Mouse (Mus musculus) CD4-positive helper T cell, adult 2 months (primary cell): ENCODE results near the gene Olfr71.
A peak's percentile ranks its signal among the peaks of the same experiment; 100 is the strongest.

Experiments used
- DNase-seq: peaks from one replicate; pipeline ENCODE4 v3.0.0-alpha.2; 2012; ENCODE audit warnings: low read depth, missing footprints, low spot score

The Olfr71 gene

GRCm38 (mm10) chr4:43656339-43657109 lies 53.5 kb downstream of the Olfr71 start, which contains the start of gene Hint2:
Gene Hint2 (minus strand): TSS chr4:43656466.
- DNase-seq: peak; percentile 97

GRCm38 (mm10) chr4:43655656-43656338 lies 54.3 kb downstream of the Olfr71 start:
- DNase-seq: no peak
